Mouse (Mus musculus): ENCODE results near the gene Pex1.
"Not testable (repeated sequence)": the region's sequence is repeated elsewhere in the genome, so short reads cannot be mapped to it uniquely, and the experiment has no call there.

The Pex1 gene

GRCm38 (mm10) chr5:3645326-3645725, 49.5 kb downstream of the Pex1 start:
- no peak for DNase-seq

DNA sequence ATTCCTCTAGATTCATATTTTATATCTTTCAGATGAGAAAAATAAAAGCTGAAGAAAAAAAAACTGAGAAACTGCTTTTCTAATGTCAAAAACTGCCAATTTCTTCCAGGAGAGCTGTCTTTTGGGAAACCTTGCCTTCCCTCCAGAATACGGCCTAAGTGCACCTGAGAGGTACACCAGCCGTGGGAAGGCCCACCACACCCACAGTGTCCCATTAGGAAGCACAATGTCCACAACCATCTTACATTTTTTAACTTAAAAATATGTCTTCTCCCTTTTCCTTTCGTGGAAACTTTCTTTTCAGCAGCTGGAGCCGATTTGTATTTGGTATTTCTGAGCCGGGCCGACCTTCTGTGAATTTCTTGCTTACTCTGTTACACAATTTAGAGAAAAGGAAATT, 50.7 kb downstream of the Pex1 start:
- DNase-seq = no peak

DNA sequence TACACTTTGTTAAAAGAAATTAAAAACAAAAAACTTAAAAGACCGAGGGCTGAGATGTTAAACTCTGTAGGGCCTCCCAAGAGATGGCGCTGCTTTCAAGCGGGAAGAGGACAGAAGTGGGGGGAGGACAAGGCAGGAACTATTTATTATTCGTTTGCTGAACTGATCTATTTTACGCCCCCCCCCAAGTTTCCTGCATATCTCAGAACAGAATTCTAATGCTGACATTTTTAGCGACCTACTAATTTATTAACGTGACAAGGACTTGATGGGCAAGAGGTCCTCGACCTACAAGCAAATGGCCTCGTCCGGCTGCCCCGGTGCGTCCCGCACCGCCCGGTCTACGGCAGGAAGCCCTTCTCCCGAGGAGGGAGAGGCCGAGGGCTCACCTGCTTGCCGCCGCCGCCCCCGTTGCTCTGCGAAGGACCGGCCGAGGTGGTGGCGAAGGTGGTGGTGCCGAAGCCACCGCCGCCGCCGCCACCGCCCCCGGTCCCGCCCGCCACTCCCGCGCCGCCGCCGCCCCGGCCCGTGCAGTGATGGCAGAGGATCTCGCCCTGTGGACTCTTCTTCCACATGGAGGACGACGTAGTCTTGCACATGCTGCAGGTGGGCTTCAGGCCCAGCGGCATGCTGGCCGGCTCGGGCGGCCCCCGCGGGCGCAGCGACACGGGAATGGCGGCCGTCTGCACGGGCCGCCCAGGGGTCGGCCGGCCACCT, 51.3 kb downstream of the Pex1 start:
- peak; percentile 46 to 51 for DNase-seq

DNA sequence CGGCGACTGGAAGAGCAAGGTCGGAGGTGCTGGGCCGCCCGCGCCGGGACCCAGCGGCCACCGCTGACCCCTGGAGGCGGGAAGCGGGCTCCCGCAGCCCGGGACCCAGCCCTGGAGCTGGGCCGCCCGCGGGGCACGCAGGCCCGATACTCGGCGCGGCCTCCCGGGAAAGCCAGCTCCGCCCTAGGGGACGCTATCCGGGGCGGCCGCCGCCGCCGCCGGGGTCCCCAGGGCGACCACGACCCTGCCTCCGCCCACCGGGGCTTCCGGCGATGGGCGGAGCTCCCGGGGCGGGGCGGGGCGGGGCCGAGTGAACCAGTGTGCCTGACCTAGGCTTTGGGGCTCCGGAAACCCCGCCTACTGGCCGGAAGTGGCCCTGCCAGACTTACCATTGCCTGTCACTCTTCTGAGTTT, 51.8 kb downstream of the Pex1 start:
- DNase-seq = peak; percentile 84 to 90

GRCm38 (mm10) chr5:3648206-3648848, 52.5 kb downstream of the Pex1 start:
- DNase-seq = no peak

GRCm38 (mm10) chr5:3648849-3649210, 53.0 kb downstream of the Pex1 start:
- no peak for DNase-seq

DNA sequence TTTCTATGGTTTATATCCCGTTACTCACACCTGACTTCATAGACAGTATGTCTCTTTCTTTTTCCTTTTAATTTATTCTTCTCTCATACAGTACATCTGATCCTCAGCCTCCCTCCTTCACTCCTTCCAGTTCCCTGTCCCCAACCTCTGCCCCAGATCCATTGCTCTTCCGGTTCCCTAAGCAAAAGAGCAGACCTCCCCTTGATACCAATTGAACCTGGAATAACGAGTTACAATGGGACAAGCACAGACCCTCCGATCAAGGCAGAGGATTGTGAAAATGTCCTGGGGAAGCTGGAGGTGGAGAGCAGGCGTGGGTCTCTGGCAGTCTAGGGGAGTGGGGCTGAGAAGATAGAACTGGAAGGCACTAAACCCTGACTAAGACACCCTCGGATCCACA, 55.0 kb downstream of the Pex1 start, which contains the start of gene Tmbim7:
TSS of gene Tmbim7 (plus strand) at position 301 of the 400 bp plus-strand sequence.
- no peak for DNase-seq

DNA sequence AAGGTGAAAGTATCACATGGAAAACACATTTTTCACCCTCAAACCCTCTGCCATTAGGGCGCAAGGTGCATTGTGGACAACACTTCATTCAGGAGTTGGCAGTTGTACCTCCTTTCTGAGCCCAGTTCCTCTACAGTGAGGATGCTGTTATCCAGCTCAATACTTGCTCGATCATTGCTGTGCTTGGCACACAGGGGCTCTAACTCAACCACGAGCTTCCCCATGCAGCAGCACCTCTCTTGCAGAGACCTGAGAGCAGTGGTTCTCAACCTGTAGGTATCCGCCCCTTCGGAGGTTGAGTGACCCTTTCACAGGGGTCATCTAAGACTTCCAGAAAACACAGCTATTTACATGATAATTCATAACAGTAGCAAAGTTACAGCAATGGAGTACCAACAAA, 55.8 kb downstream of the Pex1 start:
- no peak for DNase-seq

GRCm38 (mm10) chr5:3652903-3653575, 57.2 kb downstream of the Pex1 start:
- DNase-seq = not testable (repeated sequence)

DNA sequence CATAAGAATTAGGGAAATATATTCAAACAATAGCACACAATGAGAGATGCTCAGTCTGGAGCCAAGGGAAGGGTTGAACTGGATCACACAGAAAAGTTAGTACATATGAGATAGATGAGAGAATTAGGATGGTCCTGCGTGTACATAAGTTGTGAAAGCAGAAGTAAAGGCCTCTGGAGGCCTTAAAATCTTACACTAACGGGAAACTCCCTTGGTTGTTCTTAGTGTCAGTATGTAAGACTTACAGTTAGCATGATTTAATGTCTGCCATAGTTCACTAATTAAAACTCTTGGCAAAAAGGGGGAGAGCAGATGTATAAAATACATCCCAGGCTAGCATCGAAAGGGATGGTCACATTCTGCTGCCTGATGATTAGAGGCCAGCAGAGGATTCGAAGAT, 57.9 kb downstream of the Pex1 start:
- no peak for DNase-seq

GRCm38 (mm10) chr5:3657085-3657484, 61.2 kb downstream of the Pex1 start, which contains the start of gene Gatad1:
Gatad1 (minus strand) TSS chr5:3657185.
- no peak for DNase-seq

DNA sequence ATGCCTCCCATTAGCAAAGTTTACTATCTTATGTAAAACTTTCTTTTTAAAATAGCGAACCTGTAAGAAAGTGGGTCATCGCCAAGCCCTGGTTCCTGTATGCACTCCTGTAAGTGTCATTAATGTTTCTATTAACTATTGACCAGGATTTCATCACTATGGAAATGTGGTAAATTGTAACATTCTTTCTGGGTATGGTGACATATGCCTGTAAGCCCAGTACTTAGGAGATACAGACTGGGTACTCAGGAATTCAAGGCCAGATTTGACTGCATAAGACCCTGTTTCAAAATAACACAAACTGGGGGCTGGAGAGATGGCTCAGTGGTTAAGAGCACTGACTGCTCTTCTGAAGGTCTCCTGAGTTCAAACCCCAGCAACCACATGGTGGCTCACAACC, 69.4 kb downstream of the Pex1 start:
- DNase-seq = no peak

DNA sequence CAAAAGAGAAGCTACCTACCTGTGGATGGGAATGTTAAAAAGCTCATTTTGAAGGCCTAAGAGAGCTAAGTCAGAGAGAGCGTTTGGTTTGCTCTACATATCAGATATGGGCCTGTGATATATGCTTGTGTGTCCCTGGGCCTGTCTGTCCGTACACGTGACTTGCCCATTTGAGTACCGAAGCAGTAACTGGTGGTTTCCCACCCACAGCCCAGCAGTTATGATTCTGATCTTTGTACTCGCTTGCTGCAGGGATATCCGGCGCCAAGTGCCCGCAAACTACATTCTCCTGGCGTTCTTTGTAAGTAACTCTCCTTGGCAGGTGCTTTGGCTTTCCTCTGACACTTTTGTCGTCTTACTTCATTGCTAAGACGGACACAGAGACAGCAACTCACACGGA, 70.7 kb downstream of the Pex1 start:
- no peak for DNase-seq

GRCm38 (mm10) chr5:3669938-3670554, 74.2 kb downstream of the Pex1 start:
- no peak for DNase-seq

Data from cerebellum, postnatal 36 days (tissue).